Mouse (Mus musculus): ENCODE measurements around the gene Peg10.

DNA sequence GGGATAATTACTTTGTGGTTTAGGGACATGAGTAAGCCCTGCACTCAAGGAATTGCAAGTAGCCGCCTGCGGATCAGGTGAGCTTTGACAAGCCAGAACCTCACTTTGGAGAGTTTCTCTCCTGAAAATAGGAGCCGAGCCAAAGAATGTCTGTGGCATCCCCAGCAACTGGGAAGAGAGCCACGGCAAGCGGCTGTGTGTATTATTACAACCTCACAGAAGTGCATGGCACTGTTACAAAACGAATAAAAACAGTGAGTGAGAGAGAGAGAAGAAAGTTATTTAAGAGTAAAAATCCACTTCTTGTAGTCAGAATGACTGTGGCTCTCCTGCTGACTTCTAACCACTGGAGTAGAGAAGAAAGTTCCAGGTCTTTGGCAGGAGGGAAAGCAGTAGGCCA is 6.6 kb upstream of the Peg10 start:
- TF ChIP-seq CTCF (IDR thresholded peaks at IDR 0.05; ENCODE audit: control insufficient read depth, insufficient read depth, insufficient replicate concordance, low read depth, low read length), result no peak
- TF ChIP-seq POLR2A (IDR thresholded peaks at IDR 0.05; ENCODE audit: control insufficient read depth, low read depth, low read length), result no peak
